Mouse (Mus musculus) embryo, embryonic 11 days (tissue): ENCODE results near the gene Efcab3.
"Not testable (repeated sequence)": the region's sequence is repeated elsewhere in the genome, so short reads cannot be mapped to it uniquely, and the experiment has no call there.

Source experiments
- DNase-seq: peaks from one replicate; pipeline ENCODE4 v3.0.0-alpha.2; 2015

Gene Efcab3

GRCm38 (mm10) chr11:105063292-105063691, at the start of gene Efcab3:
Gene Efcab3, plus strand, starts transcription at chr11:105063592.
- DNase-seq, result no peak

- DNase-seq, result peak; percentile 40
Observed at GRCm38 (mm10) chr11:105021071-105021470, 42.3 kb upstream of the Efcab3 start.

GRCm38 (mm10) chr11:105028744-105029348, 34.5 kb upstream of the Efcab3 start:
- DNase-seq, result no peak

- DNase-seq, result no peak
Observed at GRCm38 (mm10) chr11:105029525-105029924, 33.9 kb upstream of the Efcab3 start.

- DNase-seq, result no peak
Observed at GRCm38 (mm10) chr11:105030229-105030628, 33.2 kb upstream of the Efcab3 start.

- no peak for DNase-seq
Observed at GRCm38 (mm10) chr11:105031103-105031502, 32.3 kb upstream of the Efcab3 start.

GRCm38 (mm10) chr11:105035081-105035480, 28.3 kb upstream of the Efcab3 start:
- DNase-seq, result no peak

- not testable (repeated sequence) for DNase-seq
Observed at GRCm38 (mm10) chr11:105112448-105112847, 49.1 kb downstream of the Efcab3 start.

GRCm38 (mm10) chr11:105117814-105118213, 54.4 kb downstream of the Efcab3 start:
- no peak for DNase-seq

- no peak for DNase-seq
Observed at GRCm38 (mm10) chr11:105120551-105121061, 57.2 kb downstream of the Efcab3 start.

- not testable (repeated sequence) for DNase-seq
Observed at GRCm38 (mm10) chr11:105121792-105122191, 58.4 kb downstream of the Efcab3 start.

- peak; percentile 87 for DNase-seq
Observed at GRCm38 (mm10) chr11:105123986-105124385, 60.6 kb downstream of the Efcab3 start.

GRCm38 (mm10) chr11:105125735-105126519, 62.5 kb downstream of the Efcab3 start, which contains the start of gene Mettl2:
Gene Mettl2, plus strand, starts transcription at chr11:105126425.
- DNase-seq, result peak; percentile 95

GRCm38 (mm10) chr11:105126520-105127029, 63.2 kb downstream of the Efcab3 start:
- no peak for DNase-seq

- no peak for DNase-seq
Observed at GRCm38 (mm10) chr11:105135692-105136091, 72.3 kb downstream of the Efcab3 start.

GRCm38 (mm10) chr11:105137255-105137654, 73.9 kb downstream of the Efcab3 start:
- DNase-seq, result not testable (repeated sequence)

GRCm38 (mm10) chr11:105140512-105140911, 77.1 kb downstream of the Efcab3 start:
- not testable (repeated sequence) for DNase-seq

GRCm38 (mm10) chr11:105141115-105141514, 77.7 kb downstream of the Efcab3 start:
- DNase-seq, result no peak

GRCm38 (mm10) chr11:105143564-105143963, 80.2 kb downstream of the Efcab3 start:
- no peak for DNase-seq

- DNase-seq, result no peak
Observed at GRCm38 (mm10) chr11:105144084-105144483, 80.7 kb downstream of the Efcab3 start.

- no peak for DNase-seq
Observed at GRCm38 (mm10) chr11:105144508-105145210, 81.3 kb downstream of the Efcab3 start.

- no peak for DNase-seq
Observed at GRCm38 (mm10) chr11:105145211-105145610, 81.8 kb downstream of the Efcab3 start.

- DNase-seq, result no peak
Observed at GRCm38 (mm10) chr11:105146593-105146992, 83.2 kb downstream of the Efcab3 start, which contains the start of gene Gm10842. Gene Gm10842, plus strand, starts transcription at chr11:105146893.
